Mouse (Mus musculus) Patski (cell line): ENCODE measurements around the gene Col4a1. TPM values are rescaled to one million over a fixed set of nuclear protein-coding genes. Genes with fewer than 3 reads are reported as not detected.
A peak's percentile ranks its signal among the peaks of the same experiment; 100 is the strongest.

ENCODE experiments used
- ATAC-seq: fragments of 100-300 bp; one replicate; pipeline ENCODE4 v1.8.0; 2021
- CTCF ChIA-PET: fragments of 350-600 bp; sonication (Branson Sonifier 250); formaldehyde crosslinking; loops from one replicate; lab custom pipeline; 2022; ENCODE audit warnings: inconsistent platforms; lab: Charles Lee
- POLR2A ChIA-PET: fragments of 350-600 bp; sonication (Branson Sonifier 250); formaldehyde crosslinking; loops from one replicate; lab custom pipeline; 2022; ENCODE audit warnings: antibody characterized with exemption, inconsistent platforms; lab: Charles Lee
- DNase-seq: peaks from one replicate; pipeline ENCODE4 v3.0.0-alpha.2; 2011; ENCODE audit warnings: low read depth, low spot score
- H3K27me3 ChIP-seq: fragments of 371-371 bp; one replicate; pipeline ENCODE4 v1.5.1; 2021
- CTCF ChIP-seq: fragments of 100-300 bp; IDR thresholded peaks from one replicate; pipeline ENCODE4 v1.5.1; 2021
- in situ Hi-C: fragments of 300-500 bp; cut with MboI; formaldehyde crosslinking; loops from 3 replicates; pipeline ENCODE4 v1.11.1; 2018; ENCODE audit warnings: low pct_unique_long_range_greater_than_20kb, mixed read lengths
- polyA plus RNA-seq: library from polyadenylated mRNA; unstranded; gene quantifications from one replicate; pipeline ENCODE4 v1.2.3, GENCODE M21; 2021

Gene Col4a1
- polyA plus RNA-seq, 1 experiment from 2014 or later = 336 TPM

- no peak for TF ChIP-seq CTCF
- ChIA-PET POLR2A (no interaction called here), CTCF (no interaction called here)
- in situ Hi-C loops = loop anchor here (25.0 kb wide), 1 partner anchor 335 kb away; no protein-coding TSS in a partner anchor
- no peak for ATAC-seq
- no peak for DNase-seq
- H3K27me3 ChIP-seq = no peaks in the 10 kb centered on the region
Measured at GRCm38 (mm10) chr8:11197261-11197660, 115.4 kb downstream of the Col4a1 start.

- no peak for TF ChIP-seq CTCF
- DNase-seq = no peak
- peaks cover 3% of the 10 kb centered on the region for H3K27me3 ChIP-seq
Measured at GRCm38 (mm10) chr8:11192719-11193324, 119.8 kb downstream of the Col4a1 start.

GRCm38 (mm10) chr8:11187581-11188271 lies 124.9 kb downstream of the Col4a1 start:
- DNase-seq (no peak), ATAC-seq (peak; percentile 33)
- in situ Hi-C loops = loop anchor here (5.0 to 25.0 kb wide), 2 partner anchors 325 to 770 kb away; no protein-coding TSS in a partner anchor
- TF ChIP-seq CTCF = peak; percentile 94
- CTCF ChIA-PET = interaction anchor here (1.0 to 2.2 kb wide), 5 partner anchors 13 to 773 kb away, joined by 3 to 8 read pairs (median 5); no protein-coding TSS in a partner anchor
- peaks cover 4% of the 10 kb centered on the region for H3K27me3 ChIP-seq
- POLR2A ChIA-PET = no interaction called here

More at GRCm38 (mm10) chr8:11192719-11193324, 119.8 kb downstream of the Col4a1 start:
- in situ Hi-C loops = loop anchor here (25.0 kb wide), 1 partner anchor 331 kb away; no protein-coding TSS in a partner anchor
- CTCF ChIA-PET = interaction anchor here (0.9 to 1.4 kb wide), 6 partner anchors 9 to 778 kb away, joined by 3 to 5 read pairs (median 3); no protein-coding TSS in a partner anchor
- POLR2A ChIA-PET = interaction anchor here (0.7 to 1.0 kb wide), 2 partner anchors 21 to 102 kb away, joined by 3 to 4 read pairs; no protein-coding TSS in a partner anchor
- no peak for ATAC-seq

- peaks cover 4% of the 10 kb centered on the region for H3K27me3 ChIP-seq
- in situ Hi-C loops = loop anchor here (5.0 to 25.0 kb wide), 2 partner anchors 324 to 769 kb away; no protein-coding TSS in a partner anchor
- POLR2A ChIA-PET = no interaction called here
- no peak for DNase-seq
- CTCF ChIA-PET = interaction anchor here (0.9 to 2.2 kb wide), 4 partner anchors 13 to 772 kb away, joined by 3 to 8 read pairs (median 6); no protein-coding TSS in a partner anchor
- no peak for TF ChIP-seq CTCF
- ATAC-seq = no peak
Measured at GRCm38 (mm10) chr8:11186456-11186855, 126.2 kb downstream of the Col4a1 start.

GRCm38 (mm10) chr8:11185672-11186071 lies 127.0 kb downstream of the Col4a1 start:
- TF ChIP-seq CTCF = no peak
- ATAC-seq (no peak), DNase-seq (no peak)
- in situ Hi-C loops = loop anchor here (5.0 to 25.0 kb wide), 2 partner anchors 323 to 768 kb away; no protein-coding TSS in a partner anchor
- ChIA-PET POLR2A (no interaction called here), CTCF (interaction anchor here (1.2 to 2.0 kb wide), 2 partner anchors 747 to 771 kb away, joined by 4 to 6 read pairs; no protein-coding TSS in a partner anchor)
- H3K27me3 ChIP-seq = peaks cover 4% of the 10 kb centered on the region

- H3K27me3 ChIP-seq = peaks cover 4% of the 10 kb centered on the region
- no peak for TF ChIP-seq CTCF
- no peak for ATAC-seq
- POLR2A ChIA-PET = no interaction called here
- in situ Hi-C loops = loop anchor here (25.0 kb wide), 1 partner anchor 321 kb away; no protein-coding TSS in a partner anchor
- no peak for DNase-seq
- CTCF ChIA-PET = interaction anchor here (0.8 to 2.1 kb wide), 5 partner anchors 9 to 781 kb away, joined by 3 to 6 read pairs (median 4); no protein-coding TSS in a partner anchor
Measured at GRCm38 (mm10) chr8:11183611-11184031, 129.0 kb downstream of the Col4a1 start.

GRCm38 (mm10) chr8:11182606-11183005 lies 130.0 kb downstream of the Col4a1 start:
- in situ Hi-C loops = loop anchor here (25.0 kb wide), 1 partner anchor 320 kb away; no protein-coding TSS in a partner anchor
- CTCF ChIA-PET = interaction anchor here (1.4 to 2.1 kb wide), 2 partner anchors 10 to 21 kb away, joined by 3 to 4 read pairs; no protein-coding TSS in a partner anchor
- POLR2A ChIA-PET = no interaction called here
- no peak for TF ChIP-seq CTCF
- ATAC-seq (peak; percentile 40), DNase-seq (no peak)
- no peaks in the 10 kb centered on the region for H3K27me3 ChIP-seq

GRCm38 (mm10) chr8:11182148-11182484 lies 130.5 kb downstream of the Col4a1 start:
- ATAC-seq (peak; percentile 18), DNase-seq (no peak)
- POLR2A ChIA-PET = no interaction called here
- CTCF ChIA-PET = interaction anchor here (1.4 kb wide), 1 partner anchor 11 kb away, joined by 3 read pairs; no protein-coding TSS in a partner anchor
- H3K27me3 ChIP-seq = no peaks in the 10 kb centered on the region
- TF ChIP-seq CTCF = no peak
- in situ Hi-C loops = loop anchor here (25.0 kb wide), 1 partner anchor 320 kb away; no protein-coding TSS in a partner anchor

GRCm38 (mm10) chr8:11181420-11182147 lies 131.0 kb downstream of the Col4a1 start:
- ChIA-PET POLR2A (no interaction called here), CTCF (interaction anchor here (0.7 kb wide), 1 partner anchor 743 kb away, joined by 3 read pairs; no protein-coding TSS in a partner anchor)
- no peak for TF ChIP-seq CTCF
- ATAC-seq = no peak
- DNase-seq = no peak
- in situ Hi-C loops = loop anchor here (25.0 kb wide), 1 partner anchor 319 kb away; no protein-coding TSS in a partner anchor
- no peaks in the 10 kb centered on the region for H3K27me3 ChIP-seq
